Mouse (Mus musculus) erythroid progenitor cell, adult 5-6 weeks (primary cell): ENCODE results near the gene Tctn3. TPM values are rescaled to one million over a fixed set of nuclear protein-coding genes. Genes with fewer than 3 reads are reported as not detected.

ENCODE experiments used
- ATAC-seq: replicated peaks from 2 replicates; pipeline ENCODE4 v1.8.0; 2016; ENCODE audit warnings: moderate number of reproducible peaks, mild to moderate bottlenecking, moderate TSS enrichment, inconsistent platforms; ENCODE audit not compliant: poor library complexity, low FRiP score, severe bottlenecking
- total RNA-seq, 2 experiments: library from RNA; stranded (forward) in 1 of 2; stranded (reverse) in 1 of 2; fragments of 150-400 nt in 1 of 2; fragments of 186-747, 209-891 nt in 1 of 2; gene quantifications; 2 replicates each; pipeline versions ENCODE4 v1.2.3 to v1.2.4; 2015 to 2017; ENCODE audit warnings: low replicate concordance in 2 of 2

Tctn3 gene
- total RNA-seq, 2 experiments from 2014 or later, result 0.45 to 5.4 TPM

DNA sequence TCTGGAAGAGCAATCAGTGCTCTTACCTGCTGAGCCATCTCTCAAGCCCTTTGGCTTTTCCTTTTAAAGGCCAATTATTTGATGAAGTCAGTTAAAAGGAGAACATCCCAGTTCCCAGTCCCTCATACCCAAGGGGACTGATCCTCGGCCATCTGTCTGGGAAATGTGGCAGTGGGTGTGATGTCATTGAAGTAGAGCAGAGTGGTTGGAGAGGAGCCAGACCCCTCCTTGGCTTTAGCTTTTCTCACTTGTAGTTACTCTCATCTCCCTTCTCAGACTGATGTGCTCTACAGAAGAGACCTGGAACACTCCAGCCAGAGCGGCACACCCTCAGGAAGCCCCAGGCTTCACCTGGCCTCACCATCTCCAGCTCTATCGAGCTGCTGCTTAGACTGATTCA, 44.4 kb downstream of the Tctn3 start:
- no peak for ATAC-seq

DNA sequence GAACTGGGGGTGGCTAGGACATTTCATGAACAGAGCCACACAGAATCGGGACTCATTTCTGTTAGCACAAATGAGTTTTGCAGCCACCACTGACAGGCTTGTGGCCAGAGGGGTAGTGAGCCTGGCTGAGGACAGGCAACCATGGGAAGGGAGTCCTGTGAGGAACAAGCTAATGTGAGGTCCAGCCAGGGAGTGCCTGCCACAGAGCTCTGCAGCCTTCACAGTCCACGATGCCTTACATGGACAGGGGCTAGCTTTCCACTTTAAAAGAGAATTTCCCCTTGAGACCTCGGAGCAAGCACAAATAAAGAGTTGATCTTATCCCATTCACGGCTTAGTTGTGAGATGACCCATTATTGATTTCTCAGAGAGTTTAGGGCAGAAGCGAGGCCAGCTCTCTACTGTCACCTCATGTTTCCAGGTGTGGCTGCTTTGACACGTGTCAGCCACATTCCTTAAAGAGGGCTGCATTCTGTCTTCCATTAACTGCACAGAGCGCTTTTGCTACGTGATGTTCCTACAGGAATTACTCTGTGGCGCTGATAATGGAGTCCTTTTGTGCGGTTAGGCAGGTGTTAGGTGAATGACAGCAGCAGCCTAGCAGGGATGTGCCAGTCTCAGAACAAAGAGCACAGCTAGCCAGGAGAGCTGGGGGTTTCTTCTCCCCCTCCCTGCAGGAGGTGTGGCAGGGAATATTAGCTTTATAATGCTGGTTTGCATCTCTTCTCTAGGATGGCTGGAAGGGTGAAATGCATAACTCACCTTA, 48.0 kb downstream of the Tctn3 start:
- ATAC-seq, result no peak

DNA sequence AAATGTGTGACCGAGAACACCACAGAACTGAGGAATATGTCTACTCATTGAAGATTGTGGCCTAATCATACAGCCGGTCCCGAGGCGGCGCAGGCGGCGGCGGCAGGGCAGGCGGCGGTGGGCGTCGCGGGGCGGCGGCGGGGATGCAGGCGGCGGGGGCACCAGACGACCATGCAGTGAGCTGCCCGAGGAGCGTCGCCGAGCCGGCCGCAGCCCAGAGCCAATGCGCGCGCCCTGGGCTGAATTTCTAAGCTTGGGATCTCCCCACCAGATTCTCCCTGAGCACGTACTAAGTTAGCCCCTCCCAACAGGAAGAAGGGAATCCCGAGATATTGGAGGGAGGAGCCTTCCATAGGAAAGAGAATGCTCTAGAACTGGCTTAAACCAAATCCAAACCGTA, 50.5 kb downstream of the Tctn3 start:
- peak; percentile 79 for ATAC-seq

GRCm38 (mm10) chr19:40556029-40556428, 56.0 kb downstream of the Tctn3 start:
- no peak for ATAC-seq

DNA sequence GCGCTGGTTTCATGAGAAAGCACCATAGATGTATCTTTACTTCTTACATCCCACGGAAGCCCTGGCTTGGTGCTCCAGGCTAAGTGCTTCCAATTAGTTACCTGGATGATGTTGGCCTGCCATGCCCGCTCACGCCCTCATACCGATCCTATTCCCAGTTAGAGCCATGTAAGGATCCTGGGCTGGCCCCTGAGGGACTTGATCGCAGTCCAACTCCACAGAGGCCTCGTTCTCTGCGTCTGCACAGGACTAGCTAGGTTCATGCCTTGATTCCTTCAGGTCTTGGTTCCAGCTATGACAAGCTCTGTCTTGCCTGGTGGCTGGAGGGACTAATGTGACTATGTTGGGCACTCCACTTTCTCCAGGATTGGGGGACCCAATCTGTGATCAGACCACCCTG, 56.9 kb downstream of the Tctn3 start:
- no peak for ATAC-seq

- ATAC-seq, result no peak
These were observed 57.7 kb downstream of the Tctn3 start for GRCm38 (mm10) chr19:40554343-40554742.

DNA sequence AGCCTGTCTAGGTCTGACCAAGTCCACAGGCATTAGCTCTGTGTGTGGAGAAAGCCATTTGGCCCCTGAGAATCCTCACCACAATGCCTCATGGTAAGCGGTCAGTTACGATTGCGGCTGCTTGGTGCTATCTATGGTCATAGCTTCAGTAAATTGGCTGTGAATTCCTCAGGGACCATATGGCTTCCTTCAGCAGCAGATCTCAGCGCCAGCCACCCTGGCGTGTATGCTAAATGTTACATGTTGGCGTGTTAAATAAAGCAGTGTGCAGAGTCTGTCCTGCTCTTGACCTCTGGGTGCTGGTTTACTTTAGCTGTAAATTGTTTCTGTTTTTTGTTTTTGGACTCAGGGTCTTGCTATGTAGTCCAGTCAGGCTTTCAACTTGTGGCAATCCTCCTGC, 58.2 kb downstream of the Tctn3 start:
- ATAC-seq, result no peak

GRCm38 (mm10) chr19:40553014-40553789, 58.8 kb downstream of the Tctn3 start:
- ATAC-seq, result peak; percentile 89

GRCm38 (mm10) chr19:40549516-40550135, 62.4 kb downstream of the Tctn3 start:
- ATAC-seq, result no peak

DNA sequence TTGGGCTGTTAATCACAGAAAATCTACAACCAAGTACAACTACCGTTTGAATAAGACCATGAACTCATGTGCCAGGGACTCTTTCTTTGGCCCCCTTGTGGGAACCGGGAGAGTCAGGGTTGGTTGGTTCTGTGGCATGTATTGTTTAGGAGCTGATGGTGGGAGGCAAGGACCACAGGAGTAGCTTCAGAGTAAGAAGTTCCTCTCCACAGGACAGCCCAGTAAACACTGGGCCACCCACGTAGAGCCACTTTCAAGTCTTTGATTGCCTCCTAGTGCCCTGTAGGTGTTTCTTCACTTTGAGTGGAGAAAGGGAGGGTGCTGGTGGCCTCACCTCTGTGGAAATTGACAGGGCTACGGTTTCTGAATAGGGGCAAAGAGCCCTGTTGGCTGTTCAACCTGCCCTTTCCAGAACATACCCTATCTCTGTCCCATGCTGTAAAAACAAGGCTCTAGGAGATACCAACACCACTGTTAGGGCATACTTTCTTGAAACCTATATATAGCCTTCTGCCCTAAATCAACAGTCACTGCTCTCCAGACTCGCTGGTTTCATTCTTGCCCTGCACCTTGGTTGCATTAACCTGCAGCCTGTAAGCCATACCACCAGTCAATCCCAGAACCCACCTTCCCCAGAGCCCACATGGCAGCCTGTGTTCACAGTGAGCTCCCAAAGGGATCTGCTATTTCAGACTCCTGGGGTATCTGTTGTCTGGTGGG, 63.1 kb downstream of the Tctn3 start:
- no peak for ATAC-seq

DNA sequence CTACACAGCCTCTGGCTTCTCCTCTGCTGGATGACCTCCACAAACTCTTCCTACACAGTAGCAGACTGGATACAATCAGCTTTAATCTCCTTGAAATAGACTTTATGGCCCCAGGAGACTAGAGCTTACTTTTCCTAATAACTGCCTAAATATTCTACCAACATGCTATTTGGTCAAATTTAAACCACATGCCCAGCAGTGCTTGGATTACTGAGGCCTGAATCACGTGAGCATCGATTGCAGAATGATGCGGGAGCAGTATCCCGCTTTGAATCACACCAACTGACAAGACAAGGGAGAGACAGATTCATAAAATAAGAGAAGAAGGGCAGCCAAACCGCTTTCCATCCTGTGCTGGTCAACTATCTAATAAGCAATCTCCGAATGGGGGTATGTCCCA, 63.6 kb downstream of the Tctn3 start:
- no peak for ATAC-seq

Other genes with a start within 250 kb of the Tctn3 start
- gene Sorbs1, start 98.5 kb downstream of the Tctn3 start, total RNA-seq (2015; ENCODE audit: low replicate concordance), result 87.9 and 106 TPM in 2 replicates
- 163 and 167 TPM in 2 replicates for gene Sorbs1, start 98.5 kb downstream of the Tctn3 start, total RNA-seq (2017; ENCODE audit: low replicate concordance)
- 10.9 and 30.6 TPM in 2 replicates for gene Aldh18a1, start 23.8 kb downstream of the Tctn3 start, total RNA-seq (2015; ENCODE audit: low replicate concordance)
- gene Aldh18a1, start 23.8 kb downstream of the Tctn3 start, total RNA-seq (2017; ENCODE audit: low replicate concordance), result 6.5 and 13.2 TPM in 2 replicates
- gene Entpd1, start 133 bp upstream of the Tctn3 start, total RNA-seq (2015; ENCODE audit: low replicate concordance), result 10.5 and 18.4 TPM in 2 replicates
- gene Entpd1, start 133 bp upstream of the Tctn3 start, total RNA-seq (2017; ENCODE audit: low replicate concordance), result 6.4 and 16.9 TPM in 2 replicates
- gene Cc2d2b, start 136.5 kb upstream of the Tctn3 start, total RNA-seq (2015; ENCODE audit: low replicate concordance), result not detected in 2 replicates
- 3.0 TPM in 1 of 2 replicates, not detected in the other for gene Cc2d2b, start 136.5 kb upstream of the Tctn3 start, total RNA-seq (2017; ENCODE audit: low replicate concordance)
- gene Ccnj, start 219.0 kb upstream of the Tctn3 start, total RNA-seq (2015; ENCODE audit: low replicate concordance), result 0.36 and 1.3 TPM in 2 replicates
- gene Ccnj, start 219.0 kb upstream of the Tctn3 start, total RNA-seq (2017; ENCODE audit: low replicate concordance), result 0.15 and 1.9 TPM in 2 replicates